Mouse (Mus musculus) intestine, embryonic 14.5 days (tissue): ENCODE data around the gene Dph2. TPM values are rescaled to one million over a fixed set of nuclear protein-coding genes. Genes with fewer than 3 reads are reported as not detected.
A peak's percentile ranks its signal among the peaks of the same experiment; 100 is the strongest.

ENCODE experiments used
- ATAC-seq: fragments of 200-750 bp; cut with Nextera tagmentation; replicated peaks from 2 replicates; pipeline ENCODE4 v1.8.0; 2017; ENCODE audit warnings: low read depth, moderate number of reproducible peaks, moderate TSS enrichment, moderate library complexity; ENCODE audit not compliant: low FRiP score, low TSS enrichment
- DNase-seq: peaks from one replicate; pipeline ENCODE4 v3.0.0-alpha.2; 2018; ENCODE audit warnings: low spot score
- H3K27ac ChIP-seq: fragments of 300-500 bp; sonication (generic); 2 replicates; pipeline ENCODE4 v1.5.1; 2014; ENCODE audit warnings: low read depth, mild to moderate bottlenecking, control low read depth
- H3K27me3 ChIP-seq: fragments of 300-500 bp; sonication (generic); replicated peaks from 2 replicates; pipeline ENCODE4 v1.6.1; 2014; ENCODE audit warnings: low read length, control low read depth; ENCODE audit not compliant: control insufficient read depth, insufficient read depth
- H3K36me3 ChIP-seq: fragments of 300-500 bp; sonication (generic); 2 replicates; pipeline ENCODE4 v1.6.1; 2014; ENCODE audit warnings: low read length, control low read depth; ENCODE audit not compliant: control insufficient read depth, insufficient read depth
- H3K4me1 ChIP-seq: fragments of 300-500 bp; sonication (generic); replicated peaks from 2 replicates; pipeline ENCODE4 v1.6.1; 2014; ENCODE audit warnings: low read length, control low read depth, mixed read lengths; ENCODE audit not compliant: control insufficient read depth, insufficient read depth
- H3K4me2 ChIP-seq: fragments of 300-500 bp; sonication (generic); 2 replicates; pipeline ENCODE4 v1.6.1; 2014; ENCODE audit warnings: low read length
- H3K4me3 ChIP-seq: fragments of 300-500 bp; sonication (generic); 2 replicates; pipeline ENCODE4 v1.5.1; 2014; ENCODE audit warnings: low read depth, low read length, control low read depth, mixed read lengths
- H3K9ac ChIP-seq: fragments of 300-500 bp; sonication (generic); 2 replicates; pipeline ENCODE4 v1.6.1; 2014; ENCODE audit warnings: mild to moderate bottlenecking, low read length
- H3K9me3 ChIP-seq: fragments of 300-500 bp; sonication (generic); 2 replicates; pipeline ENCODE4 v1.6.1; 2016; ENCODE audit warnings: low read length, control low read depth; ENCODE audit not compliant: control insufficient read depth
- WGBS: fragments of 180-500 bp; shearing (Covaris S2); extraction: QIAGEN DNeasy Blood & Tissue Kit; methylation state at CpG from one replicate; pipeline ENCODE4 v1.1.7; 2014; 5-methylcytosine and 5-hydroxymethylcytosine counted together
- polyA plus RNA-seq: library from polyadenylated mRNA; unstranded; fragments of >200 nt; fragmentation: Nextera tagmentation; extraction: Ambion mirVana; gene quantifications from 2 replicates; pipeline ENCODE4 v1.2.1, GENCODE M21; 2014

Dph2 gene
- polyA plus RNA-seq, 1 experiment from 2014 or later = 20.0 TPM

DNA sequence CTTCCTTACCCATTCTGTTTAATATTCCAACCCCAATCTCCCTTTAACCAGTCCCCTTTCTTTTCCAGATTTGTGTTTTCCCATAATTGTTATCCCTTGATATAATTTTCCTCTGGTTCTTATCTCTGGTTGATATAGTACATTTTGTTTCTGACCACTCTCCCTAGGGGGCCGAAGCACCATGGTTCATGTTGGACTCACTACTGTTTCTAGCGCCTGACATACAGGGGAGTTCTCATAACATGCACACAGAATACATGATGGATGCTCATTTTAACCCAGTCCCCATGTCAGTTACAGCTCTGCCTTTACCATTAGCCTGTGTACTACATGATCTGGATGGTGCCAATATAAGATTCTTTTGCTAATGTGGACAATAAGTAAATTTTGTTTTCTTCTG is 3.9 kb downstream of the Dph2 start:
- no peak for ATAC-seq
- peak overlapping the region; percentile 93 for H3K4me2 ChIP-seq
- H3K9ac ChIP-seq = no peak overlapping the region
- no peak overlapping the region for H3K27ac ChIP-seq
- no peak for DNase-seq
- no peaks in the 10 kb centered on the region for H3K9me3 ChIP-seq
- H3K4me1 ChIP-seq = peaks cover 16% of the 10 kb centered on the region
- H3K4me3 ChIP-seq = no peak overlapping the region
- 66% methylated on average over 2 of the region's 2 CpGs for WGBS
- H3K36me3 ChIP-seq = peaks cover 33% of the 10 kb centered on the region
- no peaks in the 10 kb centered on the region for H3K27me3 ChIP-seq

DNA sequence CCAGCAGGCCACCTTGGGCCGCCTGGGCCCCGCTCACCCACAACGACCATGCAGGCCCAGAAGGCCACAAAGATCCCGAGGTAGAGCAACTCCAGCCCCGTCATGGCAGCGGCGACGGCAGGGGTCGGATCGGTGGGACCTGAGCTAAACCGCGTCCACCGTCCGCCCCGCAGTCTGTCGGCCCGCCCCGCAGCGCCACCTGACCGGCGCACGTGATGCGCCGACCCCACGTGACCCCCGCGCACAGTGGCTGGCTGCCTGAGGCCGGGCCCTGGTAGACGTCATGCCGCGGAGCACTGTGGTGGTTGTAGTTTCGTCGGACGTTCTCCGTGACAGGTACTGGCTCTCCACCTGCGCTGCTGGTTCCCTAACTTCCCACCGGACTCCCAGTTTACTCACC is 4.7 kb downstream of the Dph2 start, which contains the start of gene Atp6v0b:
Gene Atp6v0b (minus strand): TSS at position 201 of the 400 bp plus-strand sequence.
- DNase-seq = peak; percentile 93
- no peaks in the 10 kb centered on the region for H3K27me3 ChIP-seq
- peaks cover 21% of the 10 kb centered on the region for H3K4me1 ChIP-seq
- H3K9me3 ChIP-seq = no peaks in the 10 kb centered on the region
- H3K27ac ChIP-seq = 0 out of 2 replicates have a peak within 1 kb of the TSS, but pooled peaks have one; percentile 22
- peak within 1 kb of the TSS; percentile 93 for H3K4me2 ChIP-seq
- H3K4me3 ChIP-seq = peak within 1 kb of the TSS; percentile 93
- H3K36me3 ChIP-seq = peaks cover 33% of the 10 kb centered on the region
- ATAC-seq = peak; percentile 85
- 0% methylated on average over 37 of the region's 37 CpGs for WGBS
- H3K9ac ChIP-seq = peak within 1 kb of the TSS; percentile 69

DNA sequence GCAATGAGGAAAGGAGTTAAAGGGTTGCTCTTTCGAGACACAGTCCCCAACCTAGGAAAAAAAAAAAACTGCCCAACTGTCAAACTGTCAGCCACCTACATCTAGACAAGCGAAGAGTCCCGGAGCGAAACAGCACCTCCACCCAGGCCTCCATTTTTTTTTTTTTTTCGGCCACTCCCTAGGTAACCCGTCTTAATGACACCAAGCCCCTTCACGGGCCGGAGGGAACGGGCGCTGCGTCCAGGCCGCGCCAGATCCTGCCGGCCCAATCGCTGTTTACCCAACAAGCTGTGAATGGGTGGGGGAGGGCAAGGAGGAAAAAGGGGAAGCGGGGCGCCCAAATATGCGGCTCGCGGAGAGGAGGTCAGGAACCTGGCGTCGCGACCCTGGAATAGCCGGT is 5.2 kb downstream of the Dph2 start:
- H3K27ac ChIP-seq = 0 out of 2 replicates have a peak overlapping the region, but pooled peaks have one; percentile 22
- H3K4me2 ChIP-seq = peak overlapping the region; percentile 93
- H3K36me3 ChIP-seq = peaks cover 33% of the 10 kb centered on the region
- H3K9me3 ChIP-seq = no peaks in the 10 kb centered on the region
- H3K9ac ChIP-seq = peak overlapping the region; percentile 69
- no peak for DNase-seq
- ATAC-seq = peak; percentile 9; the same call in 1 of the 2 replicates
- WGBS = 3% methylated on average over 24 of the region's 24 CpGs
- H3K27me3 ChIP-seq = no peaks in the 10 kb centered on the region
- H3K4me3 ChIP-seq = peak overlapping the region; percentile 93
- H3K4me1 ChIP-seq = peaks cover 22% of the 10 kb centered on the region

DNA sequence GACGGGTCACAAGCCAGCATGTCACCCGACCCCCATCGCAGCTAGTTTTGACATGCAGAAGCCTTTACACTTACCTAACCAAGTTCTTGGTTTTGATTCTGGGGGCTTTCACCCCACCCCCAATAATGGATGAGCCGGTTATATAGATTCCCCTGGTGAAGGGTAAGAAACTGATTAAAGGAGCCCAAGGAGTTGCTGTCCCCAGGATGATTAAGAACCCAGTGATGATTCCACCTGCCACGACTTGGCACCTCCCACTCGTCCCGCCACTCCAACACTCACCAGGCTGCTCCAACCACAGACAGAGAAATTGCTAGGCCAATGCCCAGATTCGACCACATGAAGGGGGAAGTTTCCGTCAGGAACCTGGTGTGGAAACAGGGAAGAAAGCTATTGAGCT is 5.8 kb downstream of the Dph2 start:
- Histone ChIP-seq H3K4me2 (peak overlapping the region; percentile 93), H3K9me3 (no peaks in the 10 kb centered on the region), H3K27ac (no peak overlapping the region), H3K9ac (peak overlapping the region; percentile 69; the same call in 1 of the 2 replicates), H3K4me1 (peaks cover 19% of the 10 kb centered on the region), H3K27me3 (no peaks in the 10 kb centered on the region), H3K4me3 (peak overlapping the region; percentile 93; the same call in 1 of the 2 replicates), H3K36me3 (peaks cover 35% of the 10 kb centered on the region)
- DNase-seq = no peak
- WGBS = 81% methylated on average over 9 of the region's 9 CpGs
- ATAC-seq = no peak

DNA sequence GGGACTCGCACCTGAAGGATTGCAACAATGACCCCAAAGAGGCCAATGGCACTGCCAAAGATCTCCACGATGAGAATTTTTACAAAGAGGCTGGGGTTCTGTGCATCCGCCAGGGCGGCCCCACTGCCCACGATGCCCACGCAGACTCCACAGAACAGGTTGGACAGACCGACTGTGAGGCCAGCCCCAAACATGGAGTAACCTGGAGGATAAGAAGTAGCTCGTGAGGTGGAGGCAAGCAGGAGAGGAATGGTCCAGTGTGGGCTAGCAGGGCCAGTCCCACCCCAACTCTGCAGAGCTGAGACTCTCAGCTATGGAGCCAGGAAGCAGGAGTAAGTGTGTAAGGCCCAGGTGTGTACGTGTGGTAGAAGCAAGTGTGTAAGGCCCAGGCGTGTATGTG is 6.7 kb downstream of the Dph2 start:
- H3K36me3 ChIP-seq = peaks cover 44% of the 10 kb centered on the region
- no peak for ATAC-seq
- H3K9me3 ChIP-seq = no peaks in the 10 kb centered on the region
- no peak overlapping the region for H3K4me3 ChIP-seq
- H3K4me2 ChIP-seq = no peak overlapping the region
- WGBS = 94% methylated on average over 10 of the region's 10 CpGs
- no peak for DNase-seq
- H3K4me1 ChIP-seq = peaks cover 16% of the 10 kb centered on the region
- H3K27ac ChIP-seq = no peak overlapping the region
- H3K9ac ChIP-seq = no peak overlapping the region
- no peaks in the 10 kb centered on the region for H3K27me3 ChIP-seq

DNA sequence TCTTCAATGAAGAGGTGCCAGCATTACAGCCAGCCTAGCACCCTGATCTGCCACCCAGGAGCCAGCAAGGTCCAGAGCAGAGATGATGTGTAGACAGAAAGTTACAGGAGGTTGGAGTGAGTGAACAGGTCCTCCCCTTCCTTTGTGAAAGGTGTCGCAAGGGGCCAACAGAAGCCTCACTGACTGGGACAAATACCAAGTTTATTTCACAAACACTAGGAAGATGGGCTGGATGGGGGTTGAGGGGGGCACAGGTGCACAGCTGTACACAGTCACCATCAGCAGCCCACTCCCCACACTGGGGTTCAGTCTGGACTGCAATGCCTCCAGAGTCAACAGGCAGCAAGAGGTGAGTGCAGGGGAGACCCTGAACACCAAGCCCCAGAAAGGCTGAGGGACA is 7.7 kb downstream of the Dph2 start:
- 92% methylated on average over 1 of the region's 1 CpGs for WGBS
- H3K27me3 ChIP-seq = no peaks in the 10 kb centered on the region
- ATAC-seq = no peak

DNA sequence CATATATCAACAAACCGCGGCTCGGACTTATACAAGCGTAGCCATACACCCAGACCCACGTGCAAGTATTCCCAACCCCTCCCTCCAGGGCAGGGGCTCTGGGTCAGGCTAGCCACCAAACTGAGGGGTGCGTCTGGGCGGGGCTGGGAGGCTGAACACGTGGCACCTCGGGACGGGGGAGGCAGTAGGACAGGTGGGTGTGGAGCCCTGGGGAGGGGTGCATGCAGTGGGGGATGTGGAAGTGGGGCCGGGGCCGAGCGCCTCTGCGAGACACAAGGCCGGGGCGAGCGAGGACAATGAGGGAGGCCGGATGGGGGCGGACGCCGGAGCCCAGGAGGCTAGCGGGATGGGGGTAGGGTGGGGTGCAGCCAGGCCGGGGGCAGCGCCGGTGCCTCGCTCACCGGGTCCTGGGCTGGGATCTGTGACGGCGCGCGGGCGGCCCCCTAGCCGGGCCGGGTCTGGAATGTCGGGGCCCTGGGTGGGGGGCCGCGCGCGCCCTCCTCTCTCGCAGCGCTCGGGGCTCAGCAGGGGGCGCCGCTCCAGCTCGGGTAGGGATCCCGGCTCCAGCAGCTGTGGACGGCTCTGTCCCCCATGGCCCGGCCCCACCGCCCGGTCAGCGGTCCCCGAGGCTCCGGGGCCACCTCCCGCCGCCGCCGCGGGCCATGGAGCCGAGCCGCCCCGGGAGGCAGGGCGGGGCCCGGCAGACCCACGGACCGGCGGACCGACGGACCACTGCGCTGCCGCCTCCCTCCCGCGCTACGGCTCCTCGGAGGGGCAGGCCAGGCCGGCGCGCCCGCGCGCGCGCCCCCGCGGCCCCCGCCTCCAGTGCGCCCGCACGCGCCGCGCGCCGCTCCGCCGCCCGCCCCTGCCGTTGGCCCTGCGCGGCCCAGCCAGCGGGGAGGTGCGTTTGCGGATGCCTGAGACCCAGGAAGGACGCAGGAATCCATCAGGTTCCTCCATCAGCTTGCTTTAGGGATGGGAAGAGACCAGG is 8.8 kb downstream of the Dph2 start, which contains the start of gene B4galt2:
Gene B4galt2 (minus strand): TSS at position 787 of the 991 bp plus-strand sequence.
- Histone ChIP-seq H3K9me3 (no peaks in the 10 kb centered on the region), H3K4me3 (peak within 1 kb of the TSS; percentile 60), H3K4me1 (peaks cover 16% of the 10 kb centered on the region), H3K4me2 (peak within 1 kb of the TSS; percentile 79), H3K9ac (peak within 1 kb of the TSS; percentile 82), H3K27ac (peak within 1 kb of the TSS; percentile 10), H3K36me3 (peaks cover 49% of the 10 kb centered on the region), H3K27me3 (no peaks in the 10 kb centered on the region)
- peak; percentile 86 for DNase-seq
- peak; percentile 53 for ATAC-seq
- WGBS = under 1% methylated on average over 60 of the region's 103 CpGs

More for the DNA sequence above, 7.7 kb downstream of the Dph2 start:
- Histone ChIP-seq H3K4me3 (no peak overlapping the region), H3K4me1 (peaks cover 16% of the 10 kb centered on the region), H3K27ac (no peak overlapping the region), H3K9ac (no peak overlapping the region), H3K4me2 (no peak overlapping the region), H3K36me3 (peaks cover 45% of the 10 kb centered on the region), H3K9me3 (no peaks in the 10 kb centered on the region)
- no peak for DNase-seq

DNA sequence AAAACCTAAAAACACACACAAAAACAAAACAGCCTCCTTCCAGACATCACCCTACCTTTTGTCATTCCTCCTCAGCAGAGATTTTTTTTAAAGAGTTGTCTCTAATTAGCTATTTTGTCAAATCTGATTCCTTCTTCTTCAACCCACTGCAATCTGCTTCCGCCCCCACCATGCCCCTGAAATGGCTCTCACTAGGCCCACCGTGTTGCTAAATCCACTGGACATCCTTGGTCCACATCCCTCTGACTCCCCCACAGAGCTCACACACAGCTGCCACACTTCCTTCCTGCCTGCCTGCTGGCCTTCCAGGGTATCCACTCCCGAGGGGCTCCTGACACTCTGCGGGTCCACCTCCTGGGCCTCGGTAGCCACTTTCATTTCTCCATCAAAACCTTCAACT is 13.1 kb downstream of the Dph2 start:
- no peak overlapping the region for H3K4me3 ChIP-seq
- no peaks in the 10 kb centered on the region for H3K27me3 ChIP-seq
- no peak overlapping the region for H3K27ac ChIP-seq
- H3K9me3 ChIP-seq = no peaks in the 10 kb centered on the region
- no peak overlapping the region for H3K4me2 ChIP-seq
- H3K9ac ChIP-seq = no peak overlapping the region
- 70% methylated on average over 5 of the region's 5 CpGs for WGBS
- ATAC-seq = no peak
- H3K4me1 ChIP-seq = peaks cover 8% of the 10 kb centered on the region; the same call in 1 of the 2 replicates
- peaks cover 68% of the 10 kb centered on the region for H3K36me3 ChIP-seq
- DNase-seq = no peak
